Mouse (Mus musculus) ES-Bruce4 (cell line): ENCODE measurements around the gene Aqp9. TPM values are rescaled to one million over a fixed set of nuclear protein-coding genes. Genes with fewer than 3 reads are reported as not detected.

Experiments
- H3K27ac ChIP-seq: 2 replicates; pipeline ENCODE4 v1.5.1; 2012; ENCODE audit warnings: low read length, inconsistent platforms; ENCODE audit not compliant: insufficient read depth
- H3K27me3 ChIP-seq: 2 replicates; pipeline ENCODE4 v1.6.1; 2012; ENCODE audit warnings: mild to moderate bottlenecking, low read length, inconsistent platforms; ENCODE audit not compliant: control insufficient read depth, poor library complexity, insufficient read depth, severe bottlenecking
- H3K36me3 ChIP-seq: 2 replicates; pipeline ENCODE4 v1.6.1; 2012; ENCODE audit warnings: inconsistent platforms, mild to moderate bottlenecking, low read length, moderate library complexity; ENCODE audit not compliant: control insufficient read depth, poor library complexity, insufficient read depth, severe bottlenecking
- H3K4me1 ChIP-seq: one replicate; pipeline ENCODE4 v1.8.1; 2011; ENCODE audit warnings: low read length; ENCODE audit not compliant: control insufficient read depth, insufficient read depth
- H3K4me3 ChIP-seq: 2 replicates; pipeline ENCODE4 v1.5.1; 2011; ENCODE audit warnings: low read depth, mild to moderate bottlenecking, low read length
- H3K9ac ChIP-seq: 2 replicates; pipeline ENCODE4 v1.6.1; 2012; ENCODE audit warnings: low read depth, mild to moderate bottlenecking, inconsistent platforms; ENCODE audit not compliant: poor library complexity, severe bottlenecking
- H3K9me3 ChIP-seq: replicated peaks from 2 replicates; pipeline ENCODE4 v1.6.1; 2012; ENCODE audit warnings: mild to moderate bottlenecking, low read length, inconsistent platforms; ENCODE audit not compliant: control insufficient read depth, poor library complexity, insufficient read depth, severe bottlenecking
- CTCF ChIP-seq: IDR thresholded peaks from one replicate; pipeline ENCODE4 v1.8.1; 2011; ENCODE audit warnings: low read depth, low read length
- EP300 ChIP-seq: IDR thresholded peaks from 2 replicates; pipeline ENCODE4 v1.6.1; 2011; ENCODE audit warnings: low read depth, low read length; ENCODE audit not compliant: insufficient read depth
- POLR2A ChIP-seq: IDR thresholded peaks from one replicate; pipeline ENCODE4 v1.8.1; 2011; ENCODE audit warnings: low read length; ENCODE audit not compliant: insufficient read depth
- polyA plus RNA-seq: library from polyadenylated mRNA; stranded (reverse); fragments of >200 nt; gene quantifications from 2 replicates; pipeline ENCODE4 v1.2.4, GENCODE M21; 2011; ENCODE audit warnings: low read depth; ENCODE audit not compliant: missing spikeins, insufficient read depth, insufficient read length

Gene Aqp9
- polyA plus RNA-seq, 1 experiment = not detected

- Histone ChIP-seq H3K4me1 (no peaks in the 10 kb centered on the region), H3K9ac (no peak overlapping the region), H3K36me3 (no peaks in the 10 kb centered on the region), H3K4me3 (no peak overlapping the region), H3K27me3 (no peaks in the 10 kb centered on the region), H3K9me3 (no peaks in the 10 kb centered on the region; the same call in 1 of the 2 replicates), H3K27ac (no peak overlapping the region)
- TF ChIP-seq CTCF = no peak
- no peak for TF ChIP-seq EP300
These were observed 47.6 kb downstream of the Aqp9 start for GRCm38 (mm10) chr9:71120924-71121323.

GRCm38 (mm10) chr9:71113166-71113565 lies 55.3 kb downstream of the Aqp9 start:
- Histone ChIP-seq H3K4me3 (no peak overlapping the region), H3K36me3 (no peaks in the 10 kb centered on the region), H3K27me3 (no peaks in the 10 kb centered on the region), H3K9me3 (no peaks in the 10 kb centered on the region), H3K9ac (no peak overlapping the region), H3K4me1 (no peaks in the 10 kb centered on the region), H3K27ac (no peak overlapping the region)
- TF ChIP-seq POLR2A = no peak
- no peak for TF ChIP-seq CTCF
- TF ChIP-seq EP300 = no peak

DNA sequence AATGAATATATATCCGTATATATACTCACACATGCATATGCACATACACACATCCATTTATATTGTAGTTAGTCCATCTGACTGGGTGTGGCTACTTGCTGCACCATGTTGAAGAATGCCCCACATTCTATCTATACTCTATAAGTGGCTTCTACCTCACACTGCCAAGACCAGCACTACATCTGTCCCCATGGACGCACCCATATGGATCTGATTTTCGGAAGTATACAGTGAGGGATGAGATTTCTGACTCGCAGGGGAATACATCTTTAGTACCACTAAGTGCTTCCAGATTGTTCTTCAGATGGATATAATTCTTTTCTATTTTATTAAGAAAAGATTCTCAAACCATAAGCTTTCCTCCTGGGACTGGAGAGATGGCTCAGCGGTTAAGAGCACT lies 65.0 kb downstream of the Aqp9 start:
- H3K36me3 ChIP-seq = no peaks in the 10 kb centered on the region
- H3K27me3 ChIP-seq = no peaks in the 10 kb centered on the region

DNA sequence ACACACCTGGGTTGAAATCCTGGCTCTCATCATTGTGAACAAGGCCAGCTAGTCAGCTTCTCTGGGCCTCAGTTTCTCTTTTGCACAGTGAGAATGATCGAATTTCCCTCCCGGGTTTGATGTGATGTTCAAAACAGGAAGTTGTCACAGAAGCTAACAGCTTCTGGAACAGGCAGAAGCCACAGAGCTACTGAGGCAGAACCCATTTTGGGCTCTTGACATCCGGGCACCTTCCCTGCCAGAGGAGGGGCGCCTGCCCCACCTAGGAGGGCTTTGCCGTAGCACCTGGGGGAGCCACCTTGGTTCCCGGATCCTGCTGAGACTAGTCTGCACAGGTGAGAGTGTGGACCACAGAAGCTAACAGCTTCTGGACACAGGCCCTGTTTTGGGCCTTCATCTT lies 74.4 kb downstream of the Aqp9 start:
- Histone ChIP-seq H3K27me3 (no peaks in the 10 kb centered on the region), H3K4me1 (no peaks in the 10 kb centered on the region), H3K9me3 (peaks cover 3% of the 10 kb centered on the region; the same call in 1 of the 2 replicates), H3K36me3 (no peaks in the 10 kb centered on the region), H3K9ac (no peak overlapping the region), H3K4me3 (no peak overlapping the region), H3K27ac (no peak overlapping the region)
- TF ChIP-seq POLR2A (no peak), EP300 (no peak), CTCF (no peak)

More for the DNA sequence above, 65.0 kb downstream of the Aqp9 start:
- H3K9ac ChIP-seq = no peak overlapping the region
- H3K4me3 ChIP-seq = no peak overlapping the region
- no peak overlapping the region for H3K27ac ChIP-seq
- no peaks in the 10 kb centered on the region for H3K4me1 ChIP-seq
- TF ChIP-seq EP300 (no peak), POLR2A (no peak), CTCF (no peak)
- no peaks in the 10 kb centered on the region for H3K9me3 ChIP-seq

GRCm38 (mm10) chr9:71092038-71092437 lies 76.4 kb downstream of the Aqp9 start:
- Histone ChIP-seq H3K36me3 (no peaks in the 10 kb centered on the region), H3K9me3 (peaks cover 3% of the 10 kb centered on the region; the same call in 1 of the 2 replicates), H3K27me3 (no peaks in the 10 kb centered on the region), H3K4me1 (no peaks in the 10 kb centered on the region), H3K27ac (no peak overlapping the region), H3K9ac (no peak overlapping the region), H3K4me3 (no peak overlapping the region)
- TF ChIP-seq CTCF (no peak), EP300 (no peak), POLR2A (no peak)

- Histone ChIP-seq H3K9ac (no peak overlapping the region), H3K4me3 (no peak overlapping the region), H3K4me1 (no peaks in the 10 kb centered on the region), H3K36me3 (no peaks in the 10 kb centered on the region), H3K9me3 (no peaks in the 10 kb centered on the region), H3K27ac (no peak overlapping the region), H3K27me3 (no peaks in the 10 kb centered on the region)
- TF ChIP-seq POLR2A (no peak), EP300 (no peak)
These were observed 89.3 kb downstream of the Aqp9 start for GRCm38 (mm10) chr9:71079201-71079600.

DNA sequence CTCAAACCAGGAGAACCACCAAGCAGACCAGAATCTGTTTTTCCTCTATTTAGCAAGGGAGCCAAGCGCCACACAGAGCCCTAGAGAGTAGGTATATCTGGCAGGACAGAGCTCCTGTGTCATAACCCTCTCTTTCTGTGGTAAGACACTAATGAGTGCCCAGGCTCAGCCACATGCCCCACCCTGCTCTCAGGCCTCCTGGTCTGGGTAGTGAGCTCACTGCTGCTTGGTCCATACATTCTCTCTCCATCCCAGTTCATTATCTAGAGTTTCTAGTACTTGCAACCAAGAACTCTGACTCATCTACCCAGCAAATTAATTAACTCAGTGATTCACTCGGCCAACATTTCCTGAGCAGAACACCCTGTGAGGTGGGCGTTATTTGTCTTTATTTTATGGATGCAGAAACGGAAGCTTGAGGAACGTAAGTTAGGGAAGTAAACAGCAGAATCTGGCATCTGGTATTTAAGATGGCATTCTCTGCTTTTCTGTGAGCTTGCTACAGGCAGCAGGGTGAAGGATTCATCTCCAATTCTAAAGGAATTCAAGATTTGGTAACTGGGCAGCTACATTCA lies 91.1 kb downstream of the Aqp9 start:
- Histone ChIP-seq H3K4me3 (no peak overlapping the region), H3K4me1 (no peaks in the 10 kb centered on the region), H3K9ac (no peak overlapping the region), H3K9me3 (no peaks in the 10 kb centered on the region), H3K36me3 (no peaks in the 10 kb centered on the region), H3K27ac (no peak overlapping the region), H3K27me3 (no peaks in the 10 kb centered on the region)
- TF ChIP-seq EP300 (no peak), POLR2A (no peak), CTCF (no peak)
